Mouse (Mus musculus): ENCODE data around the gene Apmap.

The Apmap gene

GRCm38 (mm10) chr2:150608087-150608799 is at the start of gene Apmap:
Gene Apmap (minus strand): TSS chr2:150608567.
- peak; percentile 94 for DNase-seq (ENCODE audit: extremely low spot score)

GRCm38 (mm10) chr2:150656975-150657768 is 48.8 kb upstream of the Apmap start:
- DNase-seq (ENCODE audit: extremely low spot score), result no peak

- DNase-seq (ENCODE audit: extremely low spot score), result no peak
Observed at GRCm38 (mm10) chr2:150656112-150656511, 47.7 kb upstream of the Apmap start.

GRCm38 (mm10) chr2:150655290-150655689 is 46.9 kb upstream of the Apmap start:
- DNase-seq (ENCODE audit: extremely low spot score), result no peak

- DNase-seq (ENCODE audit: extremely low spot score), result no peak
Observed at GRCm38 (mm10) chr2:150654814-150655213, 46.4 kb upstream of the Apmap start.

- DNase-seq (ENCODE audit: extremely low spot score), result no peak
Observed at GRCm38 (mm10) chr2:150651366-150651765, 43.0 kb upstream of the Apmap start.

GRCm38 (mm10) chr2:150650511-150651074 is 42.2 kb upstream of the Apmap start:
- DNase-seq (ENCODE audit: extremely low spot score), result peak; percentile 54

GRCm38 (mm10) chr2:150648300-150648895 is 40.0 kb upstream of the Apmap start:
- DNase-seq (ENCODE audit: extremely low spot score), result no peak

- no peak for DNase-seq (ENCODE audit: extremely low spot score)
Observed at GRCm38 (mm10) chr2:150647681-150648299, 39.4 kb upstream of the Apmap start.

GRCm38 (mm10) chr2:150646411-150647121 is 38.2 kb upstream of the Apmap start:
- no peak for DNase-seq (ENCODE audit: extremely low spot score)

- no peak for DNase-seq (ENCODE audit: extremely low spot score)
Observed at GRCm38 (mm10) chr2:150645225-150645624, 36.9 kb upstream of the Apmap start.

- DNase-seq (ENCODE audit: extremely low spot score), result no peak
Observed at GRCm38 (mm10) chr2:150643726-150644415, 35.5 kb upstream of the Apmap start.

GRCm38 (mm10) chr2:150643166-150643565 is 34.8 kb upstream of the Apmap start:
- no peak for DNase-seq (ENCODE audit: extremely low spot score)

- no peak for DNase-seq (ENCODE audit: extremely low spot score)
Observed at GRCm38 (mm10) chr2:150638370-150638733, 30.0 kb upstream of the Apmap start.

GRCm38 (mm10) chr2:150637702-150638369 is 29.5 kb upstream of the Apmap start:
- DNase-seq (ENCODE audit: extremely low spot score), result no peak

GRCm38 (mm10) chr2:150635877-150636446 is 27.6 kb upstream of the Apmap start:
- DNase-seq (ENCODE audit: extremely low spot score), result no peak

GRCm38 (mm10) chr2:150629255-150629654 is 20.9 kb upstream of the Apmap start:
- no peak for DNase-seq (ENCODE audit: extremely low spot score)

GRCm38 (mm10) chr2:150627140-150627539 is 18.8 kb upstream of the Apmap start:
- DNase-seq (ENCODE audit: extremely low spot score), result no peak

- DNase-seq (ENCODE audit: extremely low spot score), result no peak
Observed at GRCm38 (mm10) chr2:150624926-150625325, 16.6 kb upstream of the Apmap start.

- no peak for DNase-seq (ENCODE audit: extremely low spot score)
Observed at GRCm38 (mm10) chr2:150623957-150624356, 15.6 kb upstream of the Apmap start.

Data from embryo, embryonic 9.5 days (tissue).